Mouse (Mus musculus) yolk sac, embryonic 10.5 days (tissue): ENCODE measurements around the gene Cnnm1.

Experiments used
- DNase-seq: peaks from one replicate; pipeline ENCODE4 v3.0.0-alpha.2; 2017; ENCODE audit warnings: low spot score

Gene Cnnm1

GRCm38 (mm10) chr19:43440112-43440737, at the start of gene Cnnm1:
Gene Cnnm1 (plus strand): TSS chr19:43440436.
- DNase-seq, result peak; percentile 12

- DNase-seq, result peak; percentile 11
Measured at GRCm38 (mm10) chr19:43396327-43396726, 43.9 kb upstream of the Cnnm1 start.

- DNase-seq, result no peak
Measured at GRCm38 (mm10) chr19:43407181-43407580, 33.1 kb upstream of the Cnnm1 start.

GRCm38 (mm10) chr19:43415565-43415964, 24.7 kb upstream of the Cnnm1 start:
- no peak for DNase-seq

GRCm38 (mm10) chr19:43420506-43420905, 19.7 kb upstream of the Cnnm1 start:
- DNase-seq, result no peak

GRCm38 (mm10) chr19:43424082-43424481, 16.2 kb upstream of the Cnnm1 start:
- DNase-seq, result no peak

GRCm38 (mm10) chr19:43427446-43428224, 12.6 kb upstream of the Cnnm1 start:
- no peak for DNase-seq

GRCm38 (mm10) chr19:43439246-43439645, 990 bp upstream of the Cnnm1 start:
- DNase-seq, result no peak

- peak; percentile 4 for DNase-seq
Measured at GRCm38 (mm10) chr19:43440768-43441660, 778 bp downstream of the Cnnm1 start.

GRCm38 (mm10) chr19:43441661-43441990, 1.4 kb downstream of the Cnnm1 start:
- DNase-seq, result no peak

- peak; percentile 6 for DNase-seq
Measured at GRCm38 (mm10) chr19:43442269-43442668, 2.0 kb downstream of the Cnnm1 start.

- no peak for DNase-seq
Measured at GRCm38 (mm10) chr19:43442906-43443305, 2.7 kb downstream of the Cnnm1 start.

- DNase-seq, result no peak
Measured at GRCm38 (mm10) chr19:43444636-43445205, 4.5 kb downstream of the Cnnm1 start.

- DNase-seq, result no peak
Measured at GRCm38 (mm10) chr19:43451563-43451962, 11.3 kb downstream of the Cnnm1 start.

- no peak for DNase-seq
Measured at GRCm38 (mm10) chr19:43452176-43452575, 11.9 kb downstream of the Cnnm1 start.

- no peak for DNase-seq
Measured at GRCm38 (mm10) chr19:43453025-43453424, 12.8 kb downstream of the Cnnm1 start.

- no peak for DNase-seq
Measured at GRCm38 (mm10) chr19:43459948-43460347, 19.7 kb downstream of the Cnnm1 start.

- DNase-seq, result no peak
Measured at GRCm38 (mm10) chr19:43460481-43460880, 20.2 kb downstream of the Cnnm1 start.

GRCm38 (mm10) chr19:43462141-43462540, 21.9 kb downstream of the Cnnm1 start:
- DNase-seq, result no peak

GRCm38 (mm10) chr19:43463546-43464293, 23.5 kb downstream of the Cnnm1 start:
- peak; percentile 56 for DNase-seq

- no peak for DNase-seq
Measured at GRCm38 (mm10) chr19:43464294-43464687, 24.1 kb downstream of the Cnnm1 start.

- no peak for DNase-seq
Measured at GRCm38 (mm10) chr19:43465076-43465475, 24.8 kb downstream of the Cnnm1 start.
